Mouse (Mus musculus) small intestine, adult 2 months (tissue): ENCODE measurements around the gene Pcolce. TPM values are rescaled to one million over a fixed set of nuclear protein-coding genes. Genes with fewer than 3 reads are reported as not detected.
"Not testable (repeated sequence)": the region's sequence is repeated elsewhere in the genome, so short reads cannot be mapped to it uniquely, and the experiment has no call there.

ENCODE experiments used
- H3K27ac ChIP-seq: fragments of 200-500 bp; 2 replicates; pipeline ENCODE4 v1.5.1; 2012; ENCODE audit warnings: low read depth, low read length, control low read depth, inconsistent platforms; ENCODE audit not compliant: insufficient read depth
- H3K27me3 ChIP-seq: fragments of 200-500 bp; 2 replicates; pipeline ENCODE4 v1.6.1; 2012; ENCODE audit warnings: mild to moderate bottlenecking, moderate library complexity, low read length, inconsistent platforms; ENCODE audit not compliant: control insufficient read depth, insufficient read depth
- H3K36me3 ChIP-seq: fragments of 200-500 bp; 2 replicates; pipeline ENCODE4 v1.6.1; 2012; ENCODE audit warnings: mild to moderate bottlenecking, low read length, control low read depth, inconsistent platforms; ENCODE audit not compliant: control insufficient read depth, insufficient read depth
- H3K4me1 ChIP-seq: fragments of 200-500 bp; 2 replicates; pipeline ENCODE4 v1.6.1; 2012; ENCODE audit warnings: low read length, inconsistent platforms, mixed read lengths; ENCODE audit not compliant: control insufficient read depth, insufficient read depth, insufficient read length
- H3K4me3 ChIP-seq: fragments of 200-500 bp; 2 replicates; pipeline ENCODE4 v1.5.1; 2012; ENCODE audit warnings: low read depth, mild to moderate bottlenecking, control low read depth, inconsistent platforms, low read length, moderate library complexity
- CTCF ChIP-seq: fragments of 200-500 bp; IDR thresholded peaks from 2 replicates; pipeline ENCODE4 v1.5.1; 2012; ENCODE audit warnings: low read depth, mild to moderate bottlenecking, control low read depth, inconsistent platforms, low read length, moderate library complexity, mixed read lengths; ENCODE audit not compliant: insufficient replicate concordance, insufficient read length; ENCODE audit errors: extremely low read depth
- POLR2A ChIP-seq: fragments of 200-500 bp; IDR thresholded peaks from 2 replicates; pipeline ENCODE4 v1.6.1; 2012; ENCODE audit warnings: low read depth, mild to moderate bottlenecking, control low read depth, inconsistent platforms, low read length, moderate library complexity
- WGBS: fragments of 180-500 bp; shearing (Covaris S2); methylation state at CpG from one replicate; pipeline ENCODE4 v1.1.7; 2018; 5-methylcytosine and 5-hydroxymethylcytosine counted together
- polyA plus RNA-seq: library from polyadenylated mRNA; depleted of rRNA; stranded (reverse); fragments of >200 nt; gene quantifications from 2 replicates; pipeline ENCODE4 v1.2.3, GENCODE M21; 2012

Pcolce gene
- polyA plus RNA-seq, 1 experiment, result 30.4 TPM

GRCm38 (mm10) chr5:137629906-137630545, 16.4 kb upstream of the Pcolce start:
- TF ChIP-seq POLR2A (no peak), CTCF (no peak)
- whole genome bisulfite sequencing, result 5% methylated on average over 6 of the region's 6 CpGs
- Histone ChIP-seq H3K4me3 (peak overlapping the region; percentile 65), H3K4me1 (peaks cover 18% of the 10 kb centered on the region), H3K36me3 (peaks cover 11% of the 10 kb centered on the region), H3K27me3 (no peaks in the 10 kb centered on the region), H3K27ac (peak overlapping the region; percentile 92)

- H3K4me3 ChIP-seq, result peak overlapping the region; percentile 65
- under 1% methylated on average over 23 of the region's 23 CpGs for WGBS
- TF ChIP-seq POLR2A (no peak), CTCF (no peak)
- H3K4me1 ChIP-seq, result peaks cover 18% of the 10 kb centered on the region
- peak overlapping the region; percentile 92 for H3K27ac ChIP-seq
- peaks cover 8% of the 10 kb centered on the region for H3K36me3 ChIP-seq
- H3K27me3 ChIP-seq, result no peaks in the 10 kb centered on the region
These were observed 15.7 kb upstream of the Pcolce start for GRCm38 (mm10) chr5:137629306-137629721.

GRCm38 (mm10) chr5:137628498-137629305, 15.1 kb upstream of the Pcolce start, which contains the start of the genes Fbxo24, Lrch4 and Gm20605:
Fbxo24 (minus strand) TSS chr5:137629002.
Lrch4 (plus strand) TSS chr5:137629121.
Gm20605 (plus strand) TSS chr5:137629175.
- TF ChIP-seq POLR2A (peak; percentile 88), CTCF (no peak)
- Histone ChIP-seq H3K36me3 (peaks cover 2% of the 10 kb centered on the region), H3K4me1 (peaks cover 12% of the 10 kb centered on the region), H3K4me3 (peak within 1 kb of the TSS; percentile 73), H3K27ac (peak within 1 kb of the TSS; percentile 92), H3K27me3 (no peaks in the 10 kb centered on the region)
- under 1% methylated on average over 46 of the region's 46 CpGs for WGBS

GRCm38 (mm10) chr5:137627991-137628390, 14.4 kb upstream of the Pcolce start:
- no peak for TF ChIP-seq CTCF
- TF ChIP-seq POLR2A, result no peak
- Histone ChIP-seq H3K4me1 (peaks cover 10% of the 10 kb centered on the region), H3K36me3 (no peaks in the 10 kb centered on the region), H3K27me3 (no peaks in the 10 kb centered on the region), H3K27ac (peak overlapping the region; percentile 85), H3K4me3 (peak overlapping the region; percentile 73)
- WGBS, result 0% methylated on average over 9 of the region's 9 CpGs

GRCm38 (mm10) chr5:137623937-137624530, 10.4 kb upstream of the Pcolce start:
- 60% methylated on average over 11 of the region's 11 CpGs for WGBS

GRCm38 (mm10) chr5:137615347-137615746, 1.8 kb upstream of the Pcolce start:
- no peak overlapping the region for H3K27ac ChIP-seq
- 77% methylated on average over 7 of the region's 7 CpGs for WGBS
- H3K4me1 ChIP-seq, result peaks cover 13% of the 10 kb centered on the region
- no peak overlapping the region for H3K4me3 ChIP-seq
- no peaks in the 10 kb centered on the region for H3K36me3 ChIP-seq
- no peak for TF ChIP-seq POLR2A
- no peak for TF ChIP-seq CTCF
- H3K27me3 ChIP-seq, result no peaks in the 10 kb centered on the region

More at GRCm38 (mm10) chr5:137623937-137624530, 10.4 kb upstream of the Pcolce start:
- no peaks in the 10 kb centered on the region; the same call in 1 of the 2 replicates for H3K4me1 ChIP-seq
- no peak overlapping the region for H3K4me3 ChIP-seq
- TF ChIP-seq CTCF (no peak), POLR2A (no peak)
- no peaks in the 10 kb centered on the region for H3K36me3 ChIP-seq
- no peak overlapping the region for H3K27ac ChIP-seq
- H3K27me3 ChIP-seq, result no peaks in the 10 kb centered on the region

- WGBS, result 92% methylated on average over 2 of the region's 2 CpGs
- not testable (repeated sequence) for H3K27ac ChIP-seq, H3K27me3 ChIP-seq
These were observed 1.3 kb upstream of the Pcolce start for GRCm38 (mm10) chr5:137614921-137615320.

More at GRCm38 (mm10) chr5:137614921-137615320, 1.3 kb upstream of the Pcolce start:
- H3K4me3 ChIP-seq, H3K36me3 ChIP-seq: not testable (repeated sequence)
- H3K4me1 ChIP-seq, result peaks cover 13% of the 10 kb centered on the region
